Mouse (Mus musculus) stomach, postnatal 0 days (tissue): ENCODE data around the gene Papss2. TPM values are rescaled to one million over a fixed set of nuclear protein-coding genes. Genes with fewer than 3 reads are reported as not detected.

Source experiments
- ATAC-seq: fragments of 200-750 bp; cut with Nextera tagmentation; 2 replicates; pipeline ENCODE4 v1.8.0; 2017; ENCODE audit not compliant: low FRiP score, low TSS enrichment
- DNase-seq: peaks from one replicate; pipeline ENCODE4 v3.0.0-alpha.2; 2016; ENCODE audit warnings: low spot score
- H3K27ac ChIP-seq: fragments of 300-500 bp; sonication (generic); replicated peaks from 2 replicates; pipeline ENCODE4 v1.5.1; 2014; ENCODE audit warnings: mild to moderate bottlenecking, control low read depth
- H3K27me3 ChIP-seq: fragments of 300-500 bp; sonication (generic); 2 replicates; pipeline ENCODE4 v1.6.1; 2014; ENCODE audit warnings: low read length; ENCODE audit not compliant: control insufficient read depth, insufficient read depth
- H3K36me3 ChIP-seq: fragments of 300-500 bp; sonication (generic); 2 replicates; pipeline ENCODE4 v1.6.1; 2014; ENCODE audit warnings: low read length, mixed read lengths; ENCODE audit not compliant: control insufficient read depth, insufficient read depth
- H3K4me1 ChIP-seq: fragments of 300-500 bp; sonication (generic); replicated peaks from 2 replicates; pipeline ENCODE4 v1.6.1; 2014; ENCODE audit warnings: antibody characterized with exemption; ENCODE audit not compliant: control insufficient read depth, insufficient read depth
- H3K4me2 ChIP-seq: fragments of 300-500 bp; sonication (generic); replicated peaks from 2 replicates; pipeline ENCODE4 v1.6.1; 2014; ENCODE audit warnings: low read depth, mild to moderate bottlenecking, control low read depth, moderate library complexity
- H3K4me3 ChIP-seq: fragments of 300-500 bp; sonication (generic); 2 replicates; pipeline ENCODE4 v1.5.1; 2014; ENCODE audit warnings: low read depth, low read length, control low read depth
- H3K9ac ChIP-seq: fragments of 300-500 bp; sonication (generic); 2 replicates; pipeline ENCODE4 v1.6.1; 2014; ENCODE audit warnings: mild to moderate bottlenecking, low read length, control low read depth, mixed read lengths
- H3K9me3 ChIP-seq: fragments of 300-500 bp; sonication (generic); 2 replicates; pipeline ENCODE4 v1.6.1; 2016; ENCODE audit warnings: low read length; ENCODE audit not compliant: control insufficient read depth
- CTCF ChIP-seq: IDR thresholded peaks from 2 replicates; pipeline ENCODE4 v1.5.1; 2016; ENCODE audit warnings: antibody characterized with exemption, low read depth, mild to moderate bottlenecking, moderate library complexity
- EP300 ChIP-seq: optimal IDR thresholded peaks from 2 replicates; pipeline ENCODE3; 2016; ENCODE audit warnings: antibody characterized with exemption
- WGBS: fragments of 180-500 bp; shearing (Covaris S2); extraction: QIAGEN DNeasy Blood & Tissue Kit; methylation state at CpG from one replicate; pipeline ENCODE4 v1.1.7; 2014; 5-methylcytosine and 5-hydroxymethylcytosine counted together
- polyA plus RNA-seq: library from polyadenylated mRNA; unstranded; fragments of >200 nt; fragmentation: Nextera tagmentation; extraction: Ambion mirVana; gene quantifications from 2 replicates; pipeline ENCODE4 v1.2.1, GENCODE M21; 2015

The Papss2 gene
- polyA plus RNA-seq, 1 experiment from 2014 or later: 20.8 TPM

DNA sequence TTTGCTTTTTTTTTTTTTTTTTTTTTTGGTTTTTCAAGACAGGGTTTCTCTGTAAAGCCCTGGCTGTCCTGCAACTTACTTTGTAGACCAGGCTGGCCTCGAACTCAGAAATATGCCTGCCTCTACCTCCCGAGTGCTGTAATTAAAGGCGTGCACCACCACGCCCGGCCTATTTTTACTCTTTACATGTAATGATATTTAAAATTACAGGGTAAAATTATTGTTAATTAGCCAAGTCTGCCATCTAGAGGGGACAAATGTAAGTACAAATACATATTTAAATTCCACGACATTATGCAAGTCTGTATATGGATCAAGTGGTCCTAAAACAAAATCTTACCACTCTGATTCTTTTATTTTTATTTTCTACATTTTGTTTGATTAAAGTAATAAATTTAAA, 94.1 kb downstream of the Papss2 start:
- Histone ChIP-seq H3K27me3 (no peaks in the 10 kb centered on the region), H3K27ac (no peak overlapping the region), H3K4me2 (no peak overlapping the region), H3K4me1 (no peaks in the 10 kb centered on the region), H3K36me3 (peaks cover 8% of the 10 kb centered on the region; the same call in 1 of the 2 replicates), H3K9me3 (no peaks in the 10 kb centered on the region), H3K9ac (no peak overlapping the region), H3K4me3 (no peak overlapping the region)
- WGBS: 40% methylated on average over 6 of the region's 6 CpGs
- DNase-seq (no peak), ATAC-seq (no peak)
- TF ChIP-seq EP300: no peak
- TF ChIP-seq CTCF: peak; percentile 74

GRCm38 (mm10) chr19:32696674-32697073, 101.1 kb downstream of the Papss2 start:
- Histone ChIP-seq H3K4me2 (no peak overlapping the region), H3K4me1 (no peaks in the 10 kb centered on the region), H3K9ac (no peak overlapping the region), H3K27ac (no peak overlapping the region), H3K36me3 (peaks cover 12% of the 10 kb centered on the region; the same call in 1 of the 2 replicates), H3K4me3 (no peak overlapping the region), H3K27me3 (no peaks in the 10 kb centered on the region), H3K9me3 (no peaks in the 10 kb centered on the region)
- 90% methylated on average over 2 of the region's 2 CpGs for WGBS
- ATAC-seq (no peak), DNase-seq (no peak)
- no peak for TF ChIP-seq CTCF
- TF ChIP-seq EP300: no peak

DNA sequence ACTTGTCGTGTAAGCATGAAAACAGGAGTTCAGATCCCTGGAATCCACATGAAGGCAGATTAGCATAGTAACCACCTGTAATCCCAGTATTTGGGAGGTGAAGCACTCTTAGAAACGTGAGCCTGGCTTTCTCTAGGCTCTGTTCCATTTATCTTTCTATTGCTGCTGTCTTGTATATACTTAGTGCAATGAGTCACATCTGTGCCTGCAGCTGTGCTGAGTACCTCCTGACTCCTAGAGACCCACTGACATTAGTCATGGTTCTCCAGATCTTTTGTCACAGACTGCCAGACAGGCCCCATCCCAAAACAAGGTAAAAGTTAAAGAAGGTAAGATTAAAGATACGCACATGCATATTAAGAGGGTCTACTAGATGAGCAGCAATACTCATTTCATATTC, 106.6 kb downstream of the Papss2 start:
- DNase-seq (no peak), ATAC-seq (no peak)
- WGBS: 59% methylated on average over 3 of the region's 3 CpGs
- H3K4me1 ChIP-seq: no peaks in the 10 kb centered on the region
- no peak overlapping the region for H3K4me2 ChIP-seq
- no peak for TF ChIP-seq CTCF
- H3K9me3 ChIP-seq: no peaks in the 10 kb centered on the region
- no peak overlapping the region for H3K9ac ChIP-seq
- H3K27ac ChIP-seq: no peak overlapping the region
- H3K27me3 ChIP-seq: no peaks in the 10 kb centered on the region
- H3K36me3 ChIP-seq: peaks cover 8% of the 10 kb centered on the region; the same call in 1 of the 2 replicates
- H3K4me3 ChIP-seq: no peak overlapping the region

DNA sequence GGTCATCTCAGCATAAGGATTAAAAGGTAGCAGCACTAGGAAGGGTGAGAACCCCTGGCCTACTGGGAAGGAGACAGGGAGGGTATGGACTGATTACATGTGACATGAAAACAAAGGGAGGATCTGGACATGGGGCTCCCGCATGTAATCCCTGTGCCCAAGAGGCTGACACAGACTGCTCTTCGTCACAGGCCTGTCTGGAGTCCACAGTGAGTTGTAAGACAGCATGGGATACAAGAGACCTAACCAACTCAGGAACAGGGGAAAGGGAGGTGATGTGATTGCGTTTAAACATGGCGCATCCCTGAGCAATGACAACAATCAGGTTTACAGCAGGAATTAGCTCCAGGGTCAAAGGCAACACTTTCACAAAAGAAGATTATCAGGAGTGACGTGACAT, 113.4 kb downstream of the Papss2 start:
- WGBS: 91% methylated on average over 5 of the region's 5 CpGs
- TF ChIP-seq EP300: no peak
- TF ChIP-seq CTCF: no peak
- Histone ChIP-seq H3K4me1 (no peaks in the 10 kb centered on the region), H3K27ac (no peak overlapping the region), H3K36me3 (no peaks in the 10 kb centered on the region), H3K4me2 (no peak overlapping the region), H3K9me3 (no peaks in the 10 kb centered on the region), H3K4me3 (no peak overlapping the region), H3K27me3 (no peaks in the 10 kb centered on the region), H3K9ac (no peak overlapping the region)
- no peak for ATAC-seq
- no peak for DNase-seq

DNA sequence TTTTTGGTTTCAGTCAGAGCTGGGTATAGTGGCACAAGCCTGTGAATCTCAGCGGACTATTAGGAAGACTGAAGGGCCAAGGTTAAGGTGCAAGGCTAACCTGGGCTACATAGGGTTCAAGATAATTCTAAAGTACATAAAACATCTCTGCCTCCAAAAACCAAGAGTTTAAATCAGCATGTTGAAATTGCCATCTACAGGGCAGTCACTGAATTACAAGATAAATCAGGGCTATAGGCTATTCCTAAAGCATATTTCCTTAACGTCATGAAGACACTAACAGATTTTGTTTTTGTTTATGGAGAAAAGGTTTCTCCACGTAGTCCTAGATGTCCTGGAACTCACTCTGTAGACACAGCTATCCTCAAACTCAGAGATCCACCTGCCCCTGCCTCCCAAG, 114.7 kb downstream of the Papss2 start:
- ATAC-seq (no peak), DNase-seq (no peak)
- no peak overlapping the region for H3K4me2 ChIP-seq
- no peaks in the 10 kb centered on the region for H3K36me3 ChIP-seq
- no peaks in the 10 kb centered on the region for H3K4me1 ChIP-seq
- TF ChIP-seq EP300 (no peak), CTCF (peak; percentile 71)
- no peaks in the 10 kb centered on the region for H3K27me3 ChIP-seq
- WGBS: 57% methylated on average over 3 of the region's 3 CpGs
- no peak overlapping the region for H3K4me3 ChIP-seq
- H3K9ac ChIP-seq: no peak overlapping the region
- no peaks in the 10 kb centered on the region for H3K9me3 ChIP-seq
- no peak overlapping the region for H3K27ac ChIP-seq

DNA sequence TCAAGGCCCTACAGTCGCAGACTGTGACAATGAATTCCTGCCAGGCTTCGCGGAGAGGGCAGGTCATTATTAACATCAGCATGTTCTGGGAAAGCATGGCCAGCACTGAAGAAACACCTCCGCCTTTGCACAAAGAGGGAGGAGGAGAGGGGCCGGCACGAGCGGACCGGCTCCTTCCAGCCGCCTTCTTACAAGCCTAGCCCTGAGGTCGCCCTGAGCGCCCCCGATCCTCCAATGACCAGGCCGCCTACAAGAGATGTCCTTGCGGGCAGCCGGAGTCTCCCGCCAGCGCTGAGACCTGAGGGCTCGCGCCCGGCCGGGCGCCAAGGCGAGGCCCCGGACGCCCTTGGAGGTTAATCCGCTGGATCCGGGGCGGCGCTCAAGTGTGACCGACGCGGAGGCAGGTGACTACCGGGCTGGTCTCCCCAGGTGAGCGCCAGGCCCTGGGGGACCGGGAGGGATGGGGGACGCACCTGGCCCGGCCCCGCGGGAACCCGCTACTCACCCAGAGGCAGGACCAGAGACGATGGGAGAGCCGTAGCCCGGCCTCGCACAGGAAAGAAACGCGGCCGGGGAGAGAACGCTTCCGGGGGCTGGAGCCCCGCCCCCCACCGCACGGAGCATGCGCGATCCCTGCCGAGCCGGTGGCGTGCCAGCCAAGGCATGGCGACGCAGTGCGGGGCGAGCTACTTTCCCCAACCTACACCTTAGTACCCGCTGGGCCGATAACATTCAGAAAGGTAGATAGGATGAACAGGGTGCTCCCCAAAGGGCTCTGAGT, 116.4 kb downstream of the Papss2 start:
- peak; percentile 92 for DNase-seq
- H3K27ac ChIP-seq: peak overlapping the region; percentile 85
- peak overlapping the region; percentile 72 for H3K4me3 ChIP-seq
- no peaks in the 10 kb centered on the region for H3K4me1 ChIP-seq
- no peak for TF ChIP-seq EP300
- TF ChIP-seq CTCF: no peak
- peak overlapping the region; percentile 71 for H3K9ac ChIP-seq
- peak; percentile 95 for ATAC-seq
- peak overlapping the region; percentile 70 for H3K4me2 ChIP-seq
- H3K9me3 ChIP-seq: no peaks in the 10 kb centered on the region
- no peaks in the 10 kb centered on the region for H3K27me3 ChIP-seq
- under 1% methylated on average over 63 of the region's 63 CpGs for WGBS
- H3K36me3 ChIP-seq: no peaks in the 10 kb centered on the region
